In the genomic region with DNA sequence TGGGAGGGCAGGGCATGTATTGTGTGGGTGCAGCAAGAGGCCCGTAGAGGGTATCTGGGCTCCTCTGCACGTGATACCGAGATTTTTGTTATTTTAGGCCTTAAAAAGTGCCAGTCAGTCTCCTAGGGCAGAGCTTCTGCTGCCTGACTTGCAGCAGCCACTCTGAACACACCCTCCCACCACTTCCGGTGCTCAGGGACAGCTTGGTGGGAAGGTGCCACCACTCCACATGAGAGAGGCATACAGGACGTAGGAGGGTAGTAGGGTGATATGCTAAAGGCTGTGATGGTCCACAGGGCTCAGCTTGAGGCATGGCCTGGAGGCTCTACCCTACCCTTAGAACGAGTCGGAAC, we compare ENCODE assay signal across 8 mouse cellular contexts. TPM values are rescaled to one million over a fixed set of nuclear protein-coding genes. Genes with fewer than 3 reads are reported as not detected.
DNase-seq lines count a peak whose midpoint lies in the region; ATAC-seq and TF ChIP-seq lines count a peak whose summit lies in the region.

No protein-coding gene starts in this region.

- H3K27me3 ChIP-seq in intestine, embryonic 15.5 days (replicated peaks) = no peaks in the 10 kb centered on the region

- no peaks in the 10 kb centered on the region for H3K36me3 ChIP-seq in intestine, embryonic 15.5 days

- no peak for TF ChIP-seq POLR2A in embryonic fibroblast, embryonic 13.5 days (IDR thresholded peaks at IDR 0.05; ENCODE audit: low read depth, low read length)

- peak; percentile 78 to 81 for DNase-seq in right cerebral cortex, adult 2 months (ENCODE audit: low spot score in 2 of 2)
- DNase-seq in right cerebral cortex, postnatal 14 days = no peak
- DNase-seq in lung, postnatal 10 days = peak; percentile 35
- DNase-seq in right cerebral cortex, postnatal 36 days (ENCODE audit: low spot score in 2 of 2) = peak; percentile 74 to 86
- DNase-seq in c-Kit-positive CD71-positive TER-119-positive erythroid progenitor cells, embryonic 14.5 days (ENCODE audit: low spot score) = no peak
- no peak for DNase-seq in adrenal gland, adult 18-20 months (ENCODE audit: low spot score in 2 of 2)

- no peaks in the 10 kb centered on the region for H3K9me3 ChIP-seq in intestine, embryonic 15.5 days

- TF ChIP-seq CTCF in embryonic fibroblast, embryonic 13.5 days (IDR thresholded peaks at IDR 0.05; ENCODE audit: borderline replicate concordance, insufficient read depth, low read length) = no peak

- H3K4me1 ChIP-seq in embryonic fibroblast, embryonic 13.5 days (ENCODE audit: control insufficient read depth, insufficient read depth, low read length) = no peaks in the 10 kb centered on the region
- peaks cover 12% of the 10 kb centered on the region for H3K4me1 ChIP-seq in intestine, embryonic 15.5 days (replicated peaks)

- no peak overlapping the region for H3K27ac ChIP-seq in embryonic fibroblast, embryonic 13.5 days (ENCODE audit: insufficient read depth, low read length)
- H3K27ac ChIP-seq in intestine, embryonic 15.5 days = no peak overlapping the region

- H3K4me3 ChIP-seq in embryonic fibroblast, embryonic 13.5 days (ENCODE audit: insufficient read depth, low read length) = peak overlapping the region; percentile 47
- peak overlapping the region; percentile 72 for H3K4me3 ChIP-seq in intestine, embryonic 15.5 days (replicated peaks)

- H3K9ac ChIP-seq in intestine, embryonic 15.5 days = peak overlapping the region; percentile 67

- peak overlapping the region; percentile 97 for H3K4me2 ChIP-seq in intestine, embryonic 15.5 days (replicated peaks)

- ATAC-seq in intestine, embryonic 15.5 days = peak; percentile 13; the same call in 1 of the 2 replicates

- WGBS in intestine, embryonic 15.5 days = 39% methylated on average over 7 of the region's 7 CpGs

RNA-seq across cellular contexts. Expression of gene Fam168b, which starts 40.6 kb away (rescaled TPM):
- 91.4 and 133 TPM in 2 replicates for polyA plus RNA-seq in embryonic fibroblast, embryonic 13.5 days (2011; ENCODE audit: insufficient read length, low read depth, missing spikeins)
- 57.0 and 60.6 TPM in 2 replicates for polyA plus RNA-seq in intestine, embryonic 15.5 days (2015; fragmentation: Nextera tagmentation; extraction: Ambion mirVana)
- total RNA-seq in adrenal gland, adult 18-20 months (2021) = 100 to 1,000 TPM; 122 to 152 TPM

RNA-seq across cellular contexts. Expression of gene Plekhb2, which starts 47.5 kb away (rescaled TPM):
- 76.5 and 113 TPM in 2 replicates for polyA plus RNA-seq in embryonic fibroblast, embryonic 13.5 days (2011; ENCODE audit: insufficient read length, low read depth, missing spikeins)
- polyA plus RNA-seq in intestine, embryonic 15.5 days (2015; fragmentation: Nextera tagmentation; extraction: Ambion mirVana) = 78.3 and 80.0 TPM in 2 replicates
- total RNA-seq in adrenal gland, adult 18-20 months (2021) = 100 to 1,000 TPM; 162 to 200 TPM

Comparison
In these comparisons a context has a peak if more than half of its experiments do, and no peak if none do; other contexts are left out.
1. DNase-seq: peak in right cerebral cortex, adult 2 months (2 of 2), lung, postnatal 10 days (single experiment) and right cerebral cortex, postnatal 36 days (2 of 2); none in right cerebral cortex, postnatal 14 days (single experiment), c-Kit-positive CD71-positive TER-119-positive erythroid progenitor cells, embryonic 14.5 days (single experiment) and adrenal gland, adult 18-20 months (0 of 2).